Comparison of ENCODE assay signal across 8 mouse cellular contexts in the genomic region with DNA sequence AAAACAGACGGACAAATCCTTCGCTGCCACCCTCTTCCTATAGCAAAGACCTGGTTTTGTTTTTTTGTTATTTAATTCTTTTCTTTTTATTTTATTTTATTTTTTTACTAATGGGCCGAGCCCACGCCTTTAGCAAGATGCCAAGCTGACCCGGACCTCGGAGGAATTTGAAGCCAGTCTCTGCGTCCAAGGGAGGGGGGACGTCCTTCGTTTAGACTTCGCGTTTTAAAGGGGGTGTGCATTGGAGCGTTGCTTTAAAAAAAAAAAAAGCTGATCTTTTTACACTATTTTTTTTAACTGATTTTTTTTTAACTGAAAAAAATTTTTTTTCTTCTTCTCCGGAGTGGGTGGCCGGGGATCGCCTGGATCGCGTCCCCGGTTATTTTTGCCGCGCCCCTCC. TPM values are rescaled to one million over a fixed set of nuclear protein-coding genes. Genes with fewer than 3 reads are reported as not detected.
DNase-seq lines count a peak whose midpoint lies in the region; ATAC-seq and TF ChIP-seq lines count a peak whose summit lies in the region.

No protein-coding gene starts in this region.

- DNase-seq in left cerebral cortex, adult 2 months (ENCODE audit: extremely low spot score in 1 of 2, low spot score in 2 of 2) = no peak
- DNase-seq in left cerebral cortex, adult 9 months (ENCODE audit: low spot score in 2 of 2) = no peak
- DNase-seq in cerebellum, adult 9-10 months = no peak
- DNase-seq in spleen, adult 12 weeks (ENCODE audit: low spot score) = no peak

- peak overlapping the region; percentile 76 for H3K4me3 ChIP-seq in left cerebral cortex, adult 2 months
- H3K4me3 ChIP-seq in embryonic fibroblast, embryonic 13.5 days (ENCODE audit: insufficient read depth, low read length) = peak overlapping the region; percentile 55
- H3K4me3 ChIP-seq in intestine, embryonic 16.5 days (ENCODE audit: low read length) = peak overlapping the region; percentile 64
- peak overlapping the region; percentile 76 for H3K4me3 ChIP-seq in neural tube, embryonic 12.5 days

- H3K9me3 ChIP-seq in intestine, embryonic 16.5 days (ENCODE audit: control insufficient read depth, low read length) = no peaks in the 10 kb centered on the region
- no peaks in the 10 kb centered on the region for H3K9me3 ChIP-seq in neural tube, embryonic 12.5 days

- H3K27me3 ChIP-seq in intestine, embryonic 16.5 days (replicated peaks; ENCODE audit: control insufficient read depth, insufficient read depth, low read length) = peaks cover 35% of the 10 kb centered on the region
- 0 out of 2 replicates have a peak, but pooled peaks cover 2% of the 10 kb centered on the region for H3K27me3 ChIP-seq in neural tube, embryonic 12.5 days (replicated peaks)

- WGBS in intestine, embryonic 16.5 days = under 1% methylated on average over 20 of the region's 20 CpGs
- WGBS in neural tube, embryonic 12.5 days = under 1% methylated on average over 20 of the region's 20 CpGs

- no peaks in the 10 kb centered on the region for H3K4me1 ChIP-seq in embryonic fibroblast, embryonic 13.5 days (ENCODE audit: control insufficient read depth, insufficient read depth, low read length)
- H3K4me1 ChIP-seq in intestine, embryonic 16.5 days (ENCODE audit: control insufficient read depth, insufficient read depth, low read length) = no peaks in the 10 kb centered on the region
- H3K4me1 ChIP-seq in neural tube, embryonic 12.5 days = peaks cover 20% of the 10 kb centered on the region

- H3K4me2 ChIP-seq in intestine, embryonic 16.5 days (ENCODE audit: low read depth, low read length) = peak overlapping the region; percentile 98
- H3K4me2 ChIP-seq in neural tube, embryonic 12.5 days (replicated peaks) = peak overlapping the region; percentile 68

- H3K36me3 ChIP-seq in intestine, embryonic 16.5 days (ENCODE audit: control insufficient read depth, insufficient read depth, low read length) = no peaks in the 10 kb centered on the region
- no peaks in the 10 kb centered on the region for H3K36me3 ChIP-seq in neural tube, embryonic 12.5 days

- intact Hi-C loops in left cerebral cortex, adult 2 months (cut with DNase I) = loop anchor here (5.0 kb wide), 2 partner anchors 53 to 92 kb away; no protein-coding TSS in a partner anchor

- H3K9ac ChIP-seq in intestine, embryonic 16.5 days (ENCODE audit: low read depth, low read length) = peak overlapping the region; percentile 60
- H3K9ac ChIP-seq in neural tube, embryonic 12.5 days = peak overlapping the region; percentile 85

- no peak for TF ChIP-seq POLR2A in embryonic fibroblast, embryonic 13.5 days (IDR thresholded peaks at IDR 0.05; ENCODE audit: low read depth, low read length)

- H3K27ac ChIP-seq in left cerebral cortex, adult 2 months = peak overlapping the region; percentile 95
- no peak overlapping the region for H3K27ac ChIP-seq in embryonic fibroblast, embryonic 13.5 days (ENCODE audit: insufficient read depth, low read length)
- H3K27ac ChIP-seq in intestine, embryonic 16.5 days (ENCODE audit: low read length) = no peak overlapping the region
- H3K27ac ChIP-seq in neural tube, embryonic 12.5 days = peak overlapping the region; percentile 85

- no peak for TF ChIP-seq CTCF in left cerebral cortex, adult 2 months (IDR thresholded peaks at IDR 0.05)
- no peak for TF ChIP-seq CTCF in embryonic fibroblast, embryonic 13.5 days (IDR thresholded peaks at IDR 0.05; ENCODE audit: borderline replicate concordance, insufficient read depth, low read length)

- no peak for ATAC-seq in intestine, embryonic 16.5 days
- ATAC-seq in neural tube, embryonic 12.5 days (ENCODE audit: low FRiP score, low read depth) = no peak
- ATAC-seq in frontal cortex, adult (ENCODE audit: low TSS enrichment) = no peak

RNA-seq across cellular contexts. Expression of gene Cacna1a, which starts 26.7 kb away (rescaled TPM):
- total RNA-seq in left cerebral cortex, adult 2 months (2021) = 100 to 1,000 TPM; 243 to 258 TPM
- 7.2 and 8.8 TPM in 2 replicates for polyA plus RNA-seq in embryonic fibroblast, embryonic 13.5 days (2011; ENCODE audit: insufficient read length, low read depth, missing spikeins)
- polyA plus RNA-seq in intestine, embryonic 16.5 days (2015; fragmentation: Nextera tagmentation; extraction: Ambion mirVana) = 2.0 and 2.5 TPM in 2 replicates
- polyA plus RNA-seq in neural tube, embryonic 12.5 days (2016; fragmentation: Nextera tagmentation; extraction: Ambion mirVana) = 19.6 and 20.5 TPM in 2 replicates

Comparison
In these comparisons a context has a peak if more than half of its experiments do, and no peak if none do; other contexts are left out.
1. H3K27ac ChIP-seq: peak in left cerebral cortex, adult 2 months (single experiment) and neural tube, embryonic 12.5 days (single experiment); none in embryonic fibroblast, embryonic 13.5 days (single experiment) and intestine, embryonic 16.5 days (single experiment).
2. Peak in every context shown above with its lines, with median percentiles within 50 percentile points of each other: H3K4me3 ChIP-seq.